Mouse (Mus musculus) bone marrow, adult 2 months (tissue): ENCODE results near the gene Fancc.

Experiments
- CTCF ChIP-seq: fragments of 200-500 bp; IDR thresholded peaks from 2 replicates; pipeline ENCODE4 v1.5.1; 2011; ENCODE audit warnings: low read length, control low read depth; ENCODE audit not compliant: control insufficient read depth, insufficient read depth
- POLR2A ChIP-seq: fragments of 200-500 bp; IDR thresholded peaks from 2 replicates; pipeline ENCODE4 v1.6.1; 2011; ENCODE audit warnings: low read depth, mild to moderate bottlenecking, control low read depth, low read length, borderline replicate concordance; ENCODE audit not compliant: control insufficient read depth

DNA sequence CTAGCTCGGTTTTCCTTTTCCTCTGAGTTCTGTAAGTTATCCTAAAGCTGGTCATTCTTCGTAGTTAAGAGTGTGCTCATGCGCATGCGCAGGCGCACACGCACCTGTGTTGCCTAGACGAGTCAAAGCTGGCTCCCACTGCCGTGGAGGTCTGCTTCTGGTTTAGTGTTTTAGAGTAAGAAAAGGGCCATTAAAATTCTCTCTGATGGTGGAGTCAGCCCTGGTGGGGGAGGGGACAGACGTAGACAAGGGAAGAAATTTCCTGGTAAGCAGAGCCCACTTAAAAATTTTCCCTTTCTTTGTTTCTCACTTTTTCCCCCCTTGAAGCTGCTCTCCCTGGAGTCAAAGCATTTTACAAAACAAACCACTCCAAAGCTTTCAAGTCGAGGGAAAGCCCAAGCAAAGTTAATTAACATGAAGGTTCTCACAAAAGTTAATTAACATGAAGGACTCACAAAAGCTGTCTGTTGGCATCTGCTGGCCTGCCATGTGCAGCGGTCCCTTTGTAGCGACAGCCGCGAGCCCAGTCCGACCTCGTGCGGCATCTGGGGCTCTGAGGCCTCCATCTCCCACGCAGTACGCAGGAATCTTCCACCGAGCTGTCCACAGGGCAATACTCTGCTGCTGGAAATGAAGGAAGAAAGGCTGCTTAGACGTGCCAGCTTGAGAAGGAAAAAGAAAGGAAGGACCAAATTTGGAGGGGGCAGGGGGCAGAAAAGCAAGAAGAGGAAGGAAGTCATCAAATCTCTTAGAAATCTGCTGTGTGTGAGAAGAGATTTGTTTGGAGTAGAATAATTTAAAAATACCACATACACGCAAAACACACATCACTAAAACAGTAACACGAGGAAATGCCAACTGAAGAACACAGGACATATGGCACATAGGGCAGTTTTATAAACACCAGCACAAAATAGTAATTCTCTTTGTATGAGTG lies at the start of gene Fancc:
- no peak for TF ChIP-seq POLR2A
- TF ChIP-seq CTCF = no peak
